ENCODE assay signal across 11 mouse cellular contexts in the genomic region with DNA sequence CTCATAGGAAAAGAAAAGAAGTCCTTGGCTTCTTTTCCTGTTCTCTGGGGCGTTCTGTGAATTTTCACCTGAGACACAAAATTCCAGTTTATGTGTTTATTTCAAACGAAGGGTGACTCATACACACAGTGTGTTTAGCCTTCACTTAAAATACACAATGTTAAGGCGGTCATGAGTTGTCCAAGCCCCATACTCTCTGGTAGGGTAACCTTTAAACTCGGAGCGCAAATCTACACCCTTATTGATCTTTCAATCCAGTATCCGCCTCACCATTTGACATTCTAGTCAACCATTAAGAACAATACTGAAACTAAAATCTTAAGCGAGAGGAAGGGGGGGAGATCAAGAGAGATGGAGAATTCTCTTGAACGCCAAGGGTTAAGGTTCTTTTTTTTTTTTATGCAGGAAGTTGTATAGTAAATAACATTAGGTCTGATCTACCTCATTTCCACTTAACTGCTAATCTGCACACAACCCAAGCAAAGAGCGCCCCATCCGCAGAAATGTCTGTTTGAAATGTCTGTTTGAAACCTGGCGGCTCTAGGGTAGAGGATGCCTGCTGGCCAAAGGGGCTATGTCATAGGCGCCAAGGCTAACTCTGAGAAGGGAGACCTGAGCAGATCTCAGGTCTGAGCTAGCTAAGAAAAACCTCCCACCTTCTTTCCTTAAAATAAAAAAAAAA. TPM values are rescaled to one million over a fixed set of nuclear protein-coding genes. Genes with fewer than 3 reads are reported as not detected.
DNase-seq lines count a peak whose midpoint lies in the region; ATAC-seq lines count a peak whose summit lies in the region.
"Had no signal": no experiment of that assay in that cellular context is flagged by ENCODE, and none has a peak within 500 bp of the region (broad histone marks: within the 10 kb centered on the region; RNA-seq: fewer than 3 reads in every experiment).

No protein-coding gene starts in this region.

- peak overlapping the region; percentile 84 for H3K4me2 ChIP-seq in liver, embryonic 11.5 days
- peak overlapping the region; percentile 90 for H3K4me2 ChIP-seq in embryonic facial prominence, embryonic 13.5 days
- H3K4me2 ChIP-seq in liver, embryonic 12.5 days = peak overlapping the region; percentile 85

- peaks cover 7% of the 10 kb centered on the region for H3K4me1 ChIP-seq in liver, embryonic 11.5 days (replicated peaks; ENCODE audit: control insufficient read depth, insufficient read depth, low read length)
- peaks cover 58% of the 10 kb centered on the region for H3K4me1 ChIP-seq in embryonic facial prominence, embryonic 13.5 days
- peaks cover 31% of the 10 kb centered on the region; the same call in 1 of the 2 replicates for H3K4me1 ChIP-seq in liver, embryonic 12.5 days

- DNase-seq in liver, embryonic 11.5 days (ENCODE audit: low spot score) = no peak
- DNase-seq in liver = no peak
- peak; percentile 69 for DNase-seq in thymus, postnatal 0 days (ENCODE audit: low spot score)
- DNase-seq in layer of hippocampus, adult 18-20 months (ENCODE audit: low spot score in 2 of 2) = no peak
- DNase-seq: cerebellum, adult 9-10 months; gastrocnemius, adult 2 months; right cerebral cortex, postnatal 25 days had no signal

- no peaks in the 10 kb centered on the region for H3K36me3 ChIP-seq in liver, embryonic 11.5 days (ENCODE audit: control insufficient read depth, insufficient read depth, low read length)
- H3K36me3 ChIP-seq in embryonic facial prominence, embryonic 13.5 days = peaks cover 7% of the 10 kb centered on the region
- H3K36me3 ChIP-seq in liver, embryonic 12.5 days = no peaks in the 10 kb centered on the region

- H3K4me3 ChIP-seq in liver, embryonic 11.5 days (ENCODE audit: low read depth, low read length) = peak overlapping the region; percentile 14; the same call in 1 of the 2 replicates
- H3K4me3 ChIP-seq in embryonic facial prominence, embryonic 13.5 days = peak overlapping the region; percentile 54
- H3K4me3 ChIP-seq in liver, embryonic 12.5 days = peak overlapping the region; percentile 11; the same call in 1 of the 2 replicates

- WGBS in liver, embryonic 11.5 days = 36% methylated on average over 12 of the region's 12 CpGs
- WGBS in embryonic facial prominence, embryonic 13.5 days = 20% methylated on average over 12 of the region's 12 CpGs
- 40% methylated on average over 12 of the region's 12 CpGs for WGBS in liver, embryonic 12.5 days (ENCODE audit: insufficient replicate concordance)

- H3K9ac ChIP-seq in liver, embryonic 11.5 days (ENCODE audit: low read depth, low read length) = no peak overlapping the region
- H3K9ac ChIP-seq in embryonic facial prominence, embryonic 13.5 days = peak overlapping the region; percentile 75
- H3K9ac ChIP-seq in liver, embryonic 12.5 days = no peak overlapping the region

- no peak for ATAC-seq in liver, embryonic 11.5 days (replicated peaks; ENCODE audit: low FRiP score)
- no peak for ATAC-seq in embryonic facial prominence, embryonic 13.5 days (ENCODE audit: insufficient number of reproducible peaks, insufficient read depth, low FRiP score, low TSS enrichment, low read depth)
- ATAC-seq in liver, embryonic 12.5 days = no peak
- ATAC-seq in megakaryocyte progenitor cell, adult 5-6 weeks (replicated peaks; ENCODE audit: poor library complexity) = no peak

- H3K9me3 ChIP-seq in liver, embryonic 11.5 days (ENCODE audit: control insufficient read depth, low read length) = no peaks in the 10 kb centered on the region
- H3K9me3 ChIP-seq in embryonic facial prominence, embryonic 13.5 days = no peaks in the 10 kb centered on the region
- H3K9me3 ChIP-seq in liver, embryonic 12.5 days (replicated peaks) = no peaks in the 10 kb centered on the region

- no peak overlapping the region for H3K27ac ChIP-seq in liver, embryonic 11.5 days (ENCODE audit: low read depth, low read length)
- no peak overlapping the region for H3K27ac ChIP-seq in embryonic facial prominence, embryonic 13.5 days
- H3K27ac ChIP-seq in liver, embryonic 12.5 days = no peak overlapping the region
- H3K27ac ChIP-seq: gastrocnemius, adult 2 months; macrophage had no signal

- peaks cover 76% of the 10 kb centered on the region for H3K27me3 ChIP-seq in liver, embryonic 11.5 days (replicated peaks; ENCODE audit: control insufficient read depth, insufficient read depth, low read length)
- H3K27me3 ChIP-seq in embryonic facial prominence, embryonic 13.5 days = peaks cover 93% of the 10 kb centered on the region
- peaks cover 100% of the 10 kb centered on the region for H3K27me3 ChIP-seq in liver, embryonic 12.5 days (replicated peaks)

RNA-seq across cellular contexts. Expression of a gene that starts 5.2 kb away (rescaled TPM):
- not detected in 2 replicates for polyA plus RNA-seq in liver, embryonic 11.5 days (2014; fragmentation: Nextera tagmentation; extraction: Ambion mirVana)
- polyA plus RNA-seq in embryonic facial prominence, embryonic 13.5 days (2015; fragmentation: Nextera tagmentation; extraction: Ambion mirVana) = 1.0 TPM in 1 of 2 replicates, not detected in the other
- not detected in 2 replicates for polyA plus RNA-seq in liver, embryonic 12.5 days (2016; fragmentation: Nextera tagmentation; extraction: Ambion mirVana)
- polyA plus RNA-seq in thymus, postnatal 0 days (2015; fragmentation: Nextera tagmentation; extraction: Ambion mirVana) = not detected in 2 replicates
- total RNA-seq in layer of hippocampus, adult 18-20 months (2021) = not detected
- total RNA-seq in megakaryocyte progenitor cell, adult 5-6 weeks (2015) = not detected in 2 replicates
- total RNA-seq in megakaryocyte progenitor cell, adult 5-6 weeks (2017) = not detected in 2 replicates
- total RNA-seq: gastrocnemius, adult 2 months had no signal
- polyA plus RNA-seq: macrophage had no signal

RNA-seq across cellular contexts. Expression of a gene that starts 13.5 kb away (rescaled TPM):
- polyA plus RNA-seq in liver, embryonic 11.5 days (2014; fragmentation: Nextera tagmentation; extraction: Ambion mirVana) = not detected in 2 replicates
- polyA plus RNA-seq in embryonic facial prominence, embryonic 13.5 days (2015; fragmentation: Nextera tagmentation; extraction: Ambion mirVana) = 0.70 and 0.79 TPM in 2 replicates
- polyA plus RNA-seq in liver, embryonic 12.5 days (2016; fragmentation: Nextera tagmentation; extraction: Ambion mirVana) = 0.37 TPM in 1 of 2 replicates, not detected in the other
- not detected in 2 replicates for polyA plus RNA-seq in thymus, postnatal 0 days (2015; fragmentation: Nextera tagmentation; extraction: Ambion mirVana)
- not detected for total RNA-seq in layer of hippocampus, adult 18-20 months (2021)
- total RNA-seq in megakaryocyte progenitor cell, adult 5-6 weeks (2015) = not detected in 2 replicates
- not detected in 2 replicates for total RNA-seq in megakaryocyte progenitor cell, adult 5-6 weeks (2017)
- total RNA-seq: gastrocnemius, adult 2 months had no signal
- polyA plus RNA-seq: macrophage had no signal

RNA-seq across cellular contexts. Expression of a gene that starts 14.0 kb away (rescaled TPM):
- polyA plus RNA-seq in liver, embryonic 11.5 days (2014; fragmentation: Nextera tagmentation; extraction: Ambion mirVana) = 4.0 and 4.8 TPM in 2 replicates
- 21.7 and 29.8 TPM in 2 replicates for polyA plus RNA-seq in embryonic facial prominence, embryonic 13.5 days (2015; fragmentation: Nextera tagmentation; extraction: Ambion mirVana)
- polyA plus RNA-seq in liver, embryonic 12.5 days (2016; fragmentation: Nextera tagmentation; extraction: Ambion mirVana) = 2.0 and 2.1 TPM in 2 replicates
- 69.7 and 81.2 TPM in 2 replicates for polyA plus RNA-seq in thymus, postnatal 0 days (2015; fragmentation: Nextera tagmentation; extraction: Ambion mirVana)
- total RNA-seq in layer of hippocampus, adult 18-20 months (2021) = not detected
- 0.47 TPM in 1 of 2 replicates, not detected in the other for total RNA-seq in megakaryocyte progenitor cell, adult 5-6 weeks (2015)
- 0.25 and 0.71 TPM in 2 replicates for total RNA-seq in megakaryocyte progenitor cell, adult 5-6 weeks (2017)
- polyA plus RNA-seq: macrophage had no signal
